Mouse (Mus musculus): ENCODE results near the gene Nr0b1.

The Nr0b1 gene

GRCm38 (mm10) chrX:86191614-86192419, at the start of gene Nr0b1:
Gene Nr0b1 (plus strand): TSS chrX:86191764.
- no peak for DNase-seq (ENCODE audit: low read depth, low spot score)

- DNase-seq (ENCODE audit: low read depth, low spot score), result no peak
These were observed 4.3 kb upstream of the Nr0b1 start for GRCm38 (mm10) chrX:86187250-86187649.

- no peak for DNase-seq (ENCODE audit: low read depth, low spot score)
These were observed 943 bp downstream of the Nr0b1 start for GRCm38 (mm10) chrX:86192420-86192994.

- no peak for DNase-seq (ENCODE audit: low read depth, low spot score)
These were observed 1.8 kb downstream of the Nr0b1 start for GRCm38 (mm10) chrX:86193386-86193785.

- DNase-seq (ENCODE audit: low read depth, low spot score), result no peak
These were observed 45.7 kb downstream of the Nr0b1 start for GRCm38 (mm10) chrX:86237246-86237645.

Measured in brain, embryonic 18.5 days (tissue).